Mouse (Mus musculus): ENCODE results near the gene Atp6v1c2.

DNA sequence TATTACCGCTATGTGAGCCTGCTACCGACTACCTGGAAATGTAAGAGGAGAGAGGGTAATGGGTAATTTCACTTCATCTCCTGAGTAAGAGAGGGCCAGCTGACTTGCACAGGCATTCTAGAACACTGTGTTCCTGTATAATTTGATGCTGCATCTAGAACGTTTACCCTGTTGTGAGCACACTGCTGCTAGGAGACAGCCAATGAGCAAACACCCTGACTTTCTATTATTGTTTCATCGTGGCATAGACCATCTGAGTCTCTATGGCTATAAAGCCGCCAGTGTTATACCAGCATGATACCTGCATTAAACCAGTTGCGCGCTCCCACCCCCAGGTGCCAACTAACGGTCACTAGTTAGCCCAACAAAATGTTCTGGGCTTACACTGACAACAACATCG is 87.5 kb downstream of the Atp6v1c2 start:
- TF ChIP-seq CTCF (IDR thresholded peaks at IDR 0.05; ENCODE audit: control insufficient read depth, insufficient read depth, insufficient read length) (no peak), FOSL1 (IDR thresholded peaks at IDR 0.05; ENCODE audit: insufficient read depth, low read length, poor library complexity, severe bottlenecking) (no peak), MYOG (IDR thresholded peaks at IDR 0.05; ENCODE audit: control insufficient read depth, extremely low read depth, insufficient read length) (no peak), CEBPB (IDR thresholded peaks at IDR 0.05; ENCODE audit: low read depth) (no peak), MAX (IDR thresholded peaks at IDR 0.05) (no peak)
